8 mouse cellular contexts compared by ENCODE assay signal in the genomic region with DNA sequence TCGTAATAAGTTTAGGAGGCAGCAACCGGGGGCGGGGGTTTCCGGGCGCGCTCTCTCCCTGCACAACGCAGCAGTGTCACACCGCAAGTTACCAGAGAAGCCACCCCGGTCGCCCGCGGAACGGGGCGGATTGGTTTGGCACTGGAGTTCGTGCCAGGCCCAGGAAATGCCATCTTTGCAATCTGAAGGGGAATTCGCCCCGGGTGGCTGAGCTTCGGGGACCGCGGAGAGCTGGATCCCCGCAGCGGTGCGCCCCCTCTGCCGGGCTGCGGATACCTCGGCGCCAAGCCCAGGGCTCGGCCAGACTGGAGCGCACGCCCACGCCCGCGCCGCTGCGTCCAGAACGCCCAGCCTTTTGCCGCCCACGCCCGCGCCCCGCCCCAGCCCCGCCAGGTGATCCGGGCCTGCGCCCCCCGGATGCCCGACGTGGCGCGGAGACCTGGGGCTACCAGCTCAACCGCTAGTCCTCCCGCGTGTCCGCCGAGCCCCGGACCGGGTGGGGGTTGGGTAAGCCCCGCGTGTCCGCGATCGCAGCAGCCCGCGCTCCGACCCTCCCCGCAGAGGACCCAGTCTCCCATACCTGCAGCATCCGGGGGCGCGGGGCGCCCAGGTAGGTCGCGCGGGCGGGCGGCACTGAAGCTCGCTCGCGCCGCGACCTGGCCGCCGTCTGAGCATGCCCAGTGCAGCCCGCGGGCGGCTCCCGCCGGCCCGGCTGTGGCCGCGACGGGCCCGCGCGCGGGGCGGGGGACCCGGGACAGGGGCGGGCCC. TPM values are rescaled to one million over a fixed set of nuclear protein-coding genes. Genes with fewer than 3 reads are reported as not detected.
A peak's percentile ranks its signal among the peaks of the same experiment; 100 is the strongest.
DNase-seq lines count a peak whose midpoint lies in the region; ATAC-seq and TF ChIP-seq lines count a peak whose summit lies in the region.

No protein-coding gene starts in this region.

- peaks cover 4% of the 10 kb centered on the region; the same call in 1 of the 2 replicates for H3K36me3 ChIP-seq in ES-E14 (ENCODE audit: control insufficient read depth, insufficient read depth, low read length, poor library complexity, severe bottlenecking)
- H3K36me3 ChIP-seq in lung, embryonic 16.5 days (ENCODE audit: control insufficient read depth, insufficient read depth, low read length): no peaks in the 10 kb centered on the region

- peak; percentile 23; the same call in 1 of the 2 replicates for TF ChIP-seq CTCF in layer of hippocampus, adult 2 months (conservative IDR thresholded peaks at IDR 0.05)

- under 1% methylated on average over 54 of the region's 97 CpGs for WGBS in lung, embryonic 16.5 days

- H3K27ac ChIP-seq in ES-E14 (ENCODE audit: insufficient read depth, low read depth, low read length, poor library complexity, severe bottlenecking): no peak overlapping the region
- peak overlapping the region; percentile 97 for H3K27ac ChIP-seq in layer of hippocampus, adult 2 months
- peak overlapping the region; percentile 44 for H3K27ac ChIP-seq in lung, embryonic 16.5 days (ENCODE audit: low read length)

- H3K9ac ChIP-seq in ES-E14 (ENCODE audit: insufficient read depth, low read depth, low read length, poor library complexity, severe bottlenecking): peak overlapping the region; percentile 88
- H3K9ac ChIP-seq in lung, embryonic 16.5 days (ENCODE audit: low read length): peak overlapping the region; percentile 85

- peak overlapping the region; percentile 87 for H3K4me2 ChIP-seq in lung, embryonic 16.5 days (ENCODE audit: low read depth, low read length)

- DNase-seq in ES-E14 (ENCODE audit: low read depth, low spot score): no peak
- DNase-seq in cerebellum, adult 18-20 months: peak; percentile 65 to 85
- peak; percentile 20 for DNase-seq in forelimb bud, embryonic 11.5 days (ENCODE audit: low read depth, low spot score)
- peak; percentile 65 to 82 for DNase-seq in heart, postnatal 36 days
- peak; percentile 26 to 52 for DNase-seq in layer of hippocampus, adult 2 months (ENCODE audit: low spot score in 2 of 2)
- peak; percentile 54 for DNase-seq in ovary, postnatal 10 days (ENCODE audit: low spot score)
- peak; percentile 74 for DNase-seq in thymus, postnatal 4 days

- intact Hi-C loops in heart, postnatal 36 days (cut with DNase I): loop anchor here (2.0 kb wide), 1 partner anchor 21 kb away; no protein-coding TSS in a partner anchor

- in situ Hi-C loops in ES-E14 (cut with MboI; ENCODE audit: low sequenced_read_pairs in 2 of 2, unreplicated experiment in 2 of 2): no loop called here

- H3K27me3 ChIP-seq in lung, embryonic 16.5 days (ENCODE audit: control insufficient read depth, insufficient read depth, low read depth, low read length): peaks cover 3% of the 10 kb centered on the region; the same call in 1 of the 2 replicates

- peak; percentile 75 for ATAC-seq in lung, embryonic 16.5 days (ENCODE audit: low read depth)

- H3K4me1 ChIP-seq in ES-E14 (ENCODE audit: control insufficient read depth in 2 of 2, insufficient read depth in 2 of 2, low read length in 2 of 2, poor library complexity in 1 of 2): peaks cover 3 to 26% of the 10 kb centered on the region in 2 experiments; a peak in 3 of 4 replicates
- peaks cover 23% of the 10 kb centered on the region for H3K4me1 ChIP-seq in lung, embryonic 16.5 days (replicated peaks; ENCODE audit: control insufficient read depth, insufficient read depth, low read length)

- H3K4me3 ChIP-seq in ES-E14 (ENCODE audit: insufficient read depth in 1 of 2, low read depth in 1 of 2, low read length in 2 of 2, poor library complexity in 1 of 2, severe bottlenecking in 1 of 2): peak overlapping the region; percentile 77 to 94
- H3K4me3 ChIP-seq in layer of hippocampus, adult 2 months: peak overlapping the region; percentile 84
- H3K4me3 ChIP-seq in lung, embryonic 16.5 days (ENCODE audit: low read length): peak overlapping the region; percentile 81

- no peaks in the 10 kb centered on the region for H3K9me3 ChIP-seq in ES-E14 (ENCODE audit: control insufficient read depth, insufficient read depth, low read depth, low read length)
- H3K9me3 ChIP-seq in lung, embryonic 16.5 days (ENCODE audit: control insufficient read depth, low read length): no peaks in the 10 kb centered on the region

TF ChIP-seq in ES-E14, 5 proteins besides CTCF, POLR2A, EP300 and RAD21:
- TF ChIP-seq HCFC1 (IDR thresholded peaks at IDR 0.05; ENCODE audit: borderline replicate concordance, insufficient read depth, low read length) (0 out of 2 replicates have a peak, but pooled peaks have one; percentile 11), CHD2 (IDR thresholded peaks at IDR 0.05; ENCODE audit: low read depth, low read length) (no peak)
TF ChIP-seq in ES-E14: peak in this region for 1.

RNA-seq across cellular contexts. Expression of gene Ptpn3, which starts 1.8 kb away (rescaled TPM):
- total RNA-seq in ES-E14 (2012; rRNA removed): 13.6 and 24.5 TPM in 2 replicates
- total RNA-seq in heart, postnatal 36 days (2021): 10 to 100 TPM; 38.6 to 47.2 TPM
- 10 to 100 TPM; 76.6 to 92.1 TPM for total RNA-seq in layer of hippocampus, adult 2 months (2021)
- polyA plus RNA-seq in lung, embryonic 16.5 days (2015; fragmentation: Nextera tagmentation; extraction: Ambion mirVana): 3.9 and 5.5 TPM in 2 replicates
